Mouse (Mus musculus) heart, postnatal 4 days (tissue): ENCODE measurements at regions not wholly inside any gene's neighbourhood (a gene's known extent, or its start where the extent isn't known, plus 50 kb on each side); places are given as distances from the start of the nearest gene placed in this dataset.
"Not testable (repeated sequence)": the region's sequence is repeated elsewhere in the genome, so short reads cannot be mapped to it uniquely, and the experiment has no call there.

Experiments
- DNase-seq: peaks from one replicate; pipeline ENCODE4 v3.0.0; 2021
- microRNA-seq, 2 experiments: library from miRNA; unstranded; fragments of <30 nt; microRNA quantifications; one replicate each; pipeline ENCODE4 v1.2.0; 2021 to 2022

GRCm38 (mm10) chr12:77054211-77054610, 92.2 kb upstream of the Max start:
- no peak for DNase-seq

- peak; percentile 69 for DNase-seq
Observed at GRCm38 (mm10) chr12:77052853-77053252, 90.9 kb upstream of the Max start.

- no peak for DNase-seq
Observed at GRCm38 (mm10) chr12:77048380-77048779, 86.4 kb upstream of the Max start.

- DNase-seq, result no peak
Observed at GRCm38 (mm10) chr12:77047273-77047672, 85.3 kb upstream of the Max start.

- peak; percentile 70 for DNase-seq
Observed at GRCm38 (mm10) chr12:77045956-77046355, 84.0 kb upstream of the Max start.

- no peak for DNase-seq
Observed at GRCm38 (mm10) chr12:77045356-77045755, 83.4 kb upstream of the Max start.

GRCm38 (mm10) chr12:77042356-77042755, 80.4 kb upstream of the Max start:
- DNase-seq, result no peak

GRCm38 (mm10) chr12:77041141-77041540, 79.1 kb upstream of the Max start:
- no peak for DNase-seq

GRCm38 (mm10) chr12:77039953-77040305, 77.9 kb upstream of the Max start:
- DNase-seq, result no peak

GRCm38 (mm10) chr12:77039295-77039952, 77.4 kb upstream of the Max start:
- no peak for DNase-seq

GRCm38 (mm10) chr12:77035676-77036075, 73.7 kb upstream of the Max start:
- no peak for DNase-seq

GRCm38 (mm10) chr12:77031448-77031847, 69.4 kb upstream of the Max start:
- no peak for DNase-seq

- peak; percentile 21 for DNase-seq
Observed at GRCm38 (mm10) chr12:77025431-77025879, 63.5 kb upstream of the Max start.

GRCm38 (mm10) chr12:77022538-77022937, 60.5 kb upstream of the Max start:
- DNase-seq, result no peak

- DNase-seq, result no peak
Observed at GRCm38 (mm10) chr12:77021881-77022280, 59.9 kb upstream of the Max start.

- DNase-seq, result peak; percentile 33
Observed at GRCm38 (mm10) chr12:77019708-77020511, 57.9 kb upstream of the Max start.

- not testable (repeated sequence) for DNase-seq
Observed at GRCm38 (mm10) chr12:77019148-77019547, 57.1 kb upstream of the Max start.

GRCm38 (mm10) chr12:77018373-77018772, 56.4 kb upstream of the Max start:
- no peak for DNase-seq

- DNase-seq, result no peak
Observed at GRCm38 (mm10) chr12:77014908-77015307, 52.9 kb upstream of the Max start.

Small RNA genes in the stretch of these regions (microRNA-seq; reads per million reads assigned to microRNA genes)
- gene Gm22696, result 0 reads per million in 2 experiments
